Mouse (Mus musculus): ENCODE results near the gene Samd1. TPM values are rescaled to one million over a fixed set of nuclear protein-coding genes. Genes with fewer than 3 reads are reported as not detected.

Gene Samd1
- polyA plus RNA-seq, 1 experiment from 2014 or later, result 19.0 TPM

- H3K9ac ChIP-seq (ENCODE audit: low read length), result no peak overlapping the region
- no peaks in the 10 kb centered on the region for H3K9me3 ChIP-seq (ENCODE audit: control insufficient read depth, low read length)
- H3K4me3 ChIP-seq (ENCODE audit: low read depth, low read length), result no peak overlapping the region
- H3K27ac ChIP-seq (replicated peaks; ENCODE audit: low read depth, low read length), result no peak overlapping the region
- no peaks in the 10 kb centered on the region for H3K36me3 ChIP-seq (ENCODE audit: control insufficient read depth, insufficient read depth, low read length)
- WGBS, result 13% methylated on average over 10 of the region's 10 CpGs
- H3K4me1 ChIP-seq (ENCODE audit: control insufficient read depth, insufficient read depth, low read length), result 0 out of 2 replicates have a peak, but pooled peaks cover 9% of the 10 kb centered on the region
- peak; percentile 79 for DNase-seq (ENCODE audit: low spot score)
- ATAC-seq (ENCODE audit: insufficient number of reproducible peaks, low FRiP score, low TSS enrichment, low read depth), result no peak
- peaks cover 42% of the 10 kb centered on the region for H3K27me3 ChIP-seq (ENCODE audit: control insufficient read depth, insufficient read depth, low read length)
- no peak overlapping the region for H3K4me2 ChIP-seq (ENCODE audit: low read depth, severe bottlenecking)
Observed at GRCm38 (mm10) chr8:84024171-84024570, 26.7 kb downstream of the Samd1 start.

- peaks cover 36% of the 10 kb centered on the region for H3K27me3 ChIP-seq (ENCODE audit: control insufficient read depth, insufficient read depth, low read length)
- H3K9ac ChIP-seq (ENCODE audit: low read length), result 0 out of 2 replicates have a peak overlapping the region, but pooled peaks have one; percentile 9
- peak overlapping the region; percentile 75 for H3K4me2 ChIP-seq (ENCODE audit: low read depth, severe bottlenecking)
- no peaks in the 10 kb centered on the region for H3K36me3 ChIP-seq (ENCODE audit: control insufficient read depth, insufficient read depth, low read length)
- no peak overlapping the region for H3K27ac ChIP-seq (replicated peaks; ENCODE audit: low read depth, low read length)
- WGBS, result under 1% methylated on average over 41 of the region's 41 CpGs
- peak; percentile 76 for DNase-seq (ENCODE audit: low spot score)
- 0 out of 2 replicates have a peak, but pooled peaks cover 9% of the 10 kb centered on the region for H3K4me1 ChIP-seq (ENCODE audit: control insufficient read depth, insufficient read depth, low read length)
- no peaks in the 10 kb centered on the region for H3K9me3 ChIP-seq (ENCODE audit: control insufficient read depth, low read length)
- ATAC-seq (ENCODE audit: insufficient number of reproducible peaks, low FRiP score, low TSS enrichment, low read depth), result peak; percentile 72
- peak overlapping the region; percentile 41 for H3K4me3 ChIP-seq (ENCODE audit: low read depth, low read length)
Observed at GRCm38 (mm10) chr8:84025863-84026262, 28.4 kb downstream of the Samd1 start.

- whole genome bisulfite sequencing, result 18% methylated on average over 10 of the region's 10 CpGs
- 0 out of 2 replicates have a peak, but pooled peaks cover 6% of the 10 kb centered on the region for H3K4me1 ChIP-seq (ENCODE audit: control insufficient read depth, insufficient read depth, low read length)
- H3K36me3 ChIP-seq (ENCODE audit: control insufficient read depth, insufficient read depth, low read length), result no peaks in the 10 kb centered on the region
- DNase-seq (ENCODE audit: low spot score) (peak; percentile 34), ATAC-seq (ENCODE audit: insufficient number of reproducible peaks, low FRiP score, low TSS enrichment, low read depth) (no peak)
- H3K9me3 ChIP-seq (ENCODE audit: control insufficient read depth, low read length), result no peaks in the 10 kb centered on the region
- peaks cover 27% of the 10 kb centered on the region for H3K27me3 ChIP-seq (ENCODE audit: control insufficient read depth, insufficient read depth, low read length)
- no peak overlapping the region for H3K9ac ChIP-seq (ENCODE audit: low read length)
- no peak overlapping the region for H3K4me3 ChIP-seq (ENCODE audit: low read depth, low read length)
- H3K4me2 ChIP-seq (ENCODE audit: low read depth, severe bottlenecking), result no peak overlapping the region
- H3K27ac ChIP-seq (replicated peaks; ENCODE audit: low read depth, low read length), result no peak overlapping the region
Observed at GRCm38 (mm10) chr8:84027449-84027848, 30.0 kb downstream of the Samd1 start.

- Histone ChIP-seq H3K27me3 (ENCODE audit: control insufficient read depth, insufficient read depth, low read length) (peaks cover 27% of the 10 kb centered on the region), H3K4me1 (ENCODE audit: control insufficient read depth, insufficient read depth, low read length) (0 out of 2 replicates have a peak, but pooled peaks cover 2% of the 10 kb centered on the region), H3K9me3 (ENCODE audit: control insufficient read depth, low read length) (no peaks in the 10 kb centered on the region), H3K4me3 (ENCODE audit: low read depth, low read length) (no peak overlapping the region), H3K9ac (ENCODE audit: low read length) (no peak overlapping the region), H3K4me2 (ENCODE audit: low read depth, severe bottlenecking) (no peak overlapping the region), H3K36me3 (ENCODE audit: control insufficient read depth, insufficient read depth, low read length) (no peaks in the 10 kb centered on the region), H3K27ac (replicated peaks; ENCODE audit: low read depth, low read length) (no peak overlapping the region)
- ATAC-seq (ENCODE audit: insufficient number of reproducible peaks, low FRiP score, low TSS enrichment, low read depth) (no peak), DNase-seq (ENCODE audit: low spot score) (no peak)
- 86% methylated on average over 5 of the region's 5 CpGs for WGBS
Observed at GRCm38 (mm10) chr8:84029272-84029671, 31.8 kb downstream of the Samd1 start.

- H3K27me3 ChIP-seq (ENCODE audit: control insufficient read depth, insufficient read depth, low read length), result peaks cover 5% of the 10 kb centered on the region
- no peak for DNase-seq (ENCODE audit: low spot score)
- H3K4me3 ChIP-seq (ENCODE audit: low read depth, low read length), result no peak overlapping the region
- H3K4me2 ChIP-seq (ENCODE audit: low read depth, severe bottlenecking), result no peak overlapping the region
- H3K36me3 ChIP-seq (ENCODE audit: control insufficient read depth, insufficient read depth, low read length), result no peaks in the 10 kb centered on the region
- H3K4me1 ChIP-seq (ENCODE audit: control insufficient read depth, insufficient read depth, low read length), result no peaks in the 10 kb centered on the region
- no peak overlapping the region for H3K27ac ChIP-seq (replicated peaks; ENCODE audit: low read depth, low read length)
- ATAC-seq (ENCODE audit: insufficient number of reproducible peaks, low FRiP score, low TSS enrichment, low read depth), result no peak
- H3K9me3 ChIP-seq (ENCODE audit: control insufficient read depth, low read length), result no peaks in the 10 kb centered on the region
- no peak overlapping the region for H3K9ac ChIP-seq (ENCODE audit: low read length)
- 77% methylated on average over 4 of the region's 4 CpGs for WGBS
Observed at GRCm38 (mm10) chr8:84032777-84033176, 35.3 kb downstream of the Samd1 start.

GRCm38 (mm10) chr8:84038015-84038414, 40.5 kb downstream of the Samd1 start:
- peaks cover 21% of the 10 kb centered on the region for H3K27me3 ChIP-seq (ENCODE audit: control insufficient read depth, insufficient read depth, low read length)
- WGBS, result 81% methylated on average over 5 of the region's 5 CpGs

GRCm38 (mm10) chr8:84039050-84039449, 41.6 kb downstream of the Samd1 start:
- no peak overlapping the region for H3K27ac ChIP-seq (replicated peaks; ENCODE audit: low read depth, low read length)
- WGBS, result 6% methylated on average over 5 of the region's 5 CpGs
- no peak overlapping the region for H3K4me2 ChIP-seq (ENCODE audit: low read depth, severe bottlenecking)
- H3K4me1 ChIP-seq (ENCODE audit: control insufficient read depth, insufficient read depth, low read length), result peaks cover 7% of the 10 kb centered on the region; the same call in 1 of the 2 replicates
- no peak overlapping the region for H3K9ac ChIP-seq (ENCODE audit: low read length)
- ATAC-seq (ENCODE audit: insufficient number of reproducible peaks, low FRiP score, low TSS enrichment, low read depth) (no peak), DNase-seq (ENCODE audit: low spot score) (peak; percentile 93)
- peaks cover 32% of the 10 kb centered on the region for H3K27me3 ChIP-seq (ENCODE audit: control insufficient read depth, insufficient read depth, low read length)
- H3K4me3 ChIP-seq (ENCODE audit: low read depth, low read length), result no peak overlapping the region
- H3K9me3 ChIP-seq (ENCODE audit: control insufficient read depth, low read length), result no peaks in the 10 kb centered on the region
- H3K36me3 ChIP-seq (ENCODE audit: control insufficient read depth, insufficient read depth, low read length), result no peaks in the 10 kb centered on the region; the same call in 1 of the 2 replicates

More at GRCm38 (mm10) chr8:84038015-84038414, 40.5 kb downstream of the Samd1 start:
- Histone ChIP-seq H3K4me1 (ENCODE audit: control insufficient read depth, insufficient read depth, low read length) (peaks cover 7% of the 10 kb centered on the region; the same call in 1 of the 2 replicates), H3K4me3 (ENCODE audit: low read depth, low read length) (no peak overlapping the region), H3K9me3 (ENCODE audit: control insufficient read depth, low read length) (no peaks in the 10 kb centered on the region), H3K27ac (replicated peaks; ENCODE audit: low read depth, low read length) (no peak overlapping the region), H3K36me3 (ENCODE audit: control insufficient read depth, insufficient read depth, low read length) (no peaks in the 10 kb centered on the region; the same call in 1 of the 2 replicates), H3K9ac (ENCODE audit: low read length) (no peak overlapping the region), H3K4me2 (ENCODE audit: low read depth, severe bottlenecking) (no peak overlapping the region)
- no peak for ATAC-seq (ENCODE audit: insufficient number of reproducible peaks, low FRiP score, low TSS enrichment, low read depth)
- DNase-seq (ENCODE audit: low spot score), result no peak

GRCm38 (mm10) chr8:84042066-84042947, 44.8 kb downstream of the Samd1 start, which contains the start of gene Il27ra:
Gene Il27ra, minus strand, starts transcription at chr8:84042589.
- Histone ChIP-seq H3K9me3 (ENCODE audit: control insufficient read depth, low read length) (no peaks in the 10 kb centered on the region), H3K36me3 (ENCODE audit: control insufficient read depth, insufficient read depth, low read length) (no peaks in the 10 kb centered on the region; the same call in 1 of the 2 replicates), H3K4me1 (ENCODE audit: control insufficient read depth, insufficient read depth, low read length) (peaks cover 7% of the 10 kb centered on the region; the same call in 1 of the 2 replicates), H3K27ac (replicated peaks; ENCODE audit: low read depth, low read length) (no peak within 1 kb of the TSS), H3K27me3 (ENCODE audit: control insufficient read depth, insufficient read depth, low read length) (peaks cover 45% of the 10 kb centered on the region), H3K4me2 (ENCODE audit: low read depth, severe bottlenecking) (peak within 1 kb of the TSS; percentile 74), H3K4me3 (ENCODE audit: low read depth, low read length) (peak within 1 kb of the TSS; percentile 26), H3K9ac (ENCODE audit: low read length) (peak within 1 kb of the TSS; percentile 47; the same call in 1 of the 2 replicates)
- ATAC-seq (ENCODE audit: insufficient number of reproducible peaks, low FRiP score, low TSS enrichment, low read depth), result peak; percentile 52; the same call in 1 of the 2 replicates
- DNase-seq (ENCODE audit: low spot score), result peak; percentile 81
- WGBS, result 5% methylated on average over 40 of the region's 40 CpGs

All from limb, embryonic 11.5 days (tissue).